Mouse (Mus musculus) megakaryocyte, embryonic 14.5 days (primary cell): ENCODE results near the gene Zbtb17. TPM values are rescaled to one million over a fixed set of nuclear protein-coding genes. Genes with fewer than 3 reads are reported as not detected.
A peak's percentile ranks its signal among the peaks of the same experiment; 100 is the strongest.

Experiments
- H3K27me3 ChIP-seq: replicated peaks from 2 replicates; pipeline ENCODE3; 2012; ENCODE audit warnings: inconsistent platforms
- H3K36me3 ChIP-seq: replicated peaks from 2 replicates; pipeline ENCODE3; 2012; ENCODE audit warnings: low read length, inconsistent platforms, mixed read lengths
- H3K4me1 ChIP-seq: 2 replicates; pipeline ENCODE4 v1.6.1; 2012; ENCODE audit warnings: inconsistent platforms
- H3K4me3 ChIP-seq: replicated peaks from 2 replicates; pipeline ENCODE3; 2012; ENCODE audit warnings: moderate library complexity, mild to moderate bottlenecking, inconsistent platforms
- H3K9me3 ChIP-seq: 2 replicates; pipeline ENCODE4 v1.6.1; 2012; ENCODE audit warnings: inconsistent platforms
- FLI1 ChIP-seq: IDR thresholded peaks from 2 replicates; pipeline ENCODE4 v1.6.1; 2012; ENCODE audit warnings: low read length, inconsistent platforms, mixed read lengths
- GATA1 ChIP-seq: IDR thresholded peaks from 3 replicates; pipeline ENCODE4 v1.6.1; 2012; ENCODE audit warnings: mixed read lengths, low read length, inconsistent platforms, borderline replicate concordance
- polyA plus RNA-seq: library from polyadenylated mRNA; stranded (reverse); fragments of >175 nt; gene quantifications from 2 replicates; pipeline ENCODE4 v1.2.3, GENCODE M21; 2012; ENCODE audit warnings: low replicate concordance; ENCODE audit not compliant: insufficient read depth

Gene Zbtb17
- polyA plus RNA-seq, 1 experiment = 32.4 TPM

GRCm38 (mm10) chr4:141506893-141507292, 62.4 kb downstream of the Zbtb17 start:
- peaks cover 50% of the 10 kb centered on the region for H3K36me3 ChIP-seq
- H3K4me1 ChIP-seq = peaks cover 54% of the 10 kb centered on the region
- TF ChIP-seq FLI1 (no peak), GATA1 (no peak)
- H3K4me3 ChIP-seq = peak overlapping the region; percentile 60
- H3K27me3 ChIP-seq = no peaks in the 10 kb centered on the region
- H3K9me3 ChIP-seq = peaks cover 12% of the 10 kb centered on the region

GRCm38 (mm10) chr4:141510457-141510856, 66.0 kb downstream of the Zbtb17 start:
- H3K4me1 ChIP-seq = peaks cover 64% of the 10 kb centered on the region
- H3K36me3 ChIP-seq = peaks cover 53% of the 10 kb centered on the region
- TF ChIP-seq GATA1 = no peak
- no peak for TF ChIP-seq FLI1
- no peaks in the 10 kb centered on the region for H3K9me3 ChIP-seq
- H3K27me3 ChIP-seq = no peaks in the 10 kb centered on the region
- H3K4me3 ChIP-seq = no peak overlapping the region

GRCm38 (mm10) chr4:141512145-141512544, 67.7 kb downstream of the Zbtb17 start:
- Histone ChIP-seq H3K36me3 (peaks cover 66% of the 10 kb centered on the region), H3K9me3 (no peaks in the 10 kb centered on the region), H3K4me1 (peaks cover 60% of the 10 kb centered on the region), H3K27me3 (no peaks in the 10 kb centered on the region), H3K4me3 (no peak overlapping the region)
- TF ChIP-seq FLI1 (no peak), GATA1 (no peak)

GRCm38 (mm10) chr4:141514179-141514641, 69.8 kb downstream of the Zbtb17 start:
- H3K36me3 ChIP-seq = peaks cover 81% of the 10 kb centered on the region
- peaks cover 59% of the 10 kb centered on the region for H3K4me1 ChIP-seq
- TF ChIP-seq GATA1 (no peak), FLI1 (no peak)
- no peaks in the 10 kb centered on the region for H3K9me3 ChIP-seq
- H3K4me3 ChIP-seq = no peak overlapping the region
- no peaks in the 10 kb centered on the region for H3K27me3 ChIP-seq

Other genes with a start within 250 kb of the Zbtb17 start
- gene Rsg1, start 230.7 kb upstream of the Zbtb17 start, polyA plus RNA-seq = not detected in 2 replicates
- gene Arhgef19, start 205.2 kb upstream of the Zbtb17 start, polyA plus RNA-seq = 0.64 TPM in 1 of 2 replicates, not detected in the other
- not detected in 2 replicates for gene Epha2, start 143.4 kb upstream of the Zbtb17 start, polyA plus RNA-seq
- not detected in 2 replicates for gene Fam131c, start 76.4 kb upstream of the Zbtb17 start, polyA plus RNA-seq
- gene Clcnka, start 45.9 kb upstream of the Zbtb17 start, polyA plus RNA-seq = not detected in 2 replicates
- gene Clcnkb, start 28.6 kb upstream of the Zbtb17 start, polyA plus RNA-seq = not detected in 2 replicates
- gene Hspb7, start 23.9 kb upstream of the Zbtb17 start, polyA plus RNA-seq = not detected in 2 replicates
- not detected in 2 replicates for gene Srarp, start 8.5 kb upstream of the Zbtb17 start, polyA plus RNA-seq
- gene Spen, start 93.9 kb downstream of the Zbtb17 start, polyA plus RNA-seq = 101 and 202 TPM in 2 replicates
- gene Fblim1, start 161.4 kb downstream of the Zbtb17 start, polyA plus RNA-seq = 4.7 and 17.1 TPM in 2 replicates
- 1.1 TPM in 1 of 2 replicates, not detected in the other for gene Tmem82, start 174.0 kb downstream of the Zbtb17 start, polyA plus RNA-seq
- not detected in 2 replicates for gene Slc25a34, start 179.2 kb downstream of the Zbtb17 start, polyA plus RNA-seq
- gene Plekhm2, start 220.2 kb downstream of the Zbtb17 start, polyA plus RNA-seq = 19.4 and 24.8 TPM in 2 replicates
- 3.0 and 5.9 TPM in 2 replicates for gene Rsc1a1, start 240.9 kb downstream of the Zbtb17 start, polyA plus RNA-seq